Mouse (Mus musculus): ENCODE data around the gene Prmt2. TPM values are rescaled to one million over a fixed set of nuclear protein-coding genes. Genes with fewer than 3 reads are reported as not detected.

The Prmt2 gene
- polyA plus RNA-seq, 1 experiment from 2014 or later = 279 TPM

DNA sequence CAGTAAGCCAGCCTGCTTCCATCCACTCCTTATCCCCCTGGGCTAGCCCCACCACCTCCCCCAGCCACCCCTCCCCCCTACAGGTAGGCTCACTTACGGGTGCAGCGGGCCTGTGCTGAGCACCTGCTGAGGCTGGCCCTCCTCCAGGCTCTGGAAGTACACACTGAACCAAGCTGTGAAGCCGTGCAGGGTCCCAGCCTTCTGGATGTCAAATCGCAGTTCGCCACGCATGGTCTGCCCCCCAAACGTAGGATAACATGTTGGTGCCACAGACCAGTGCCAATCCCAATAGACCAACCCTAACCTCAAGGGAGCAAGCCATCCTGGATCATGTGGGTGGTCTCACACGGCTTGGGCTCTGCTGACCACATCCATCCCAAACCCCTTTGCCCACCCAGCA is 28.4 kb downstream of the Prmt2 start:
- H3K36me3 ChIP-seq (ENCODE audit: control insufficient read depth, insufficient read depth, low read length) = peaks cover 78% of the 10 kb centered on the region

GRCm38 (mm10) chr10:76207262-76207796 is 30.3 kb downstream of the Prmt2 start:
- Histone ChIP-seq H3K4me1 (ENCODE audit: control insufficient read depth, insufficient read depth, low read length) (no peaks in the 10 kb centered on the region), H3K4me2 (ENCODE audit: low read length) (no peak overlapping the region), H3K27me3 (replicated peaks; ENCODE audit: control insufficient read depth, insufficient read depth, low read length) (no peaks in the 10 kb centered on the region), H3K4me3 (ENCODE audit: low read depth, low read length) (no peak overlapping the region), H3K27ac (ENCODE audit: low read depth, low read length) (no peak overlapping the region), H3K36me3 (ENCODE audit: control insufficient read depth, insufficient read depth, low read length) (peaks cover 61% of the 10 kb centered on the region), H3K9ac (ENCODE audit: low read length) (no peak overlapping the region), H3K9me3 (replicated peaks; ENCODE audit: control insufficient read depth, low read length) (no peaks in the 10 kb centered on the region)
- DNase-seq (ENCODE audit: low spot score) (no peak), ATAC-seq (no peak)
- 94% methylated on average over 13 of the region's 13 CpGs for WGBS

More for the DNA sequence above, 28.4 kb downstream of the Prmt2 start:
- no peaks in the 10 kb centered on the region for H3K27me3 ChIP-seq (replicated peaks; ENCODE audit: control insufficient read depth, insufficient read depth, low read length)
- WGBS = 90% methylated on average over 8 of the region's 8 CpGs
- H3K4me1 ChIP-seq (ENCODE audit: control insufficient read depth, insufficient read depth, low read length) = no peaks in the 10 kb centered on the region
- no peak overlapping the region for H3K9ac ChIP-seq (ENCODE audit: low read length)
- H3K4me2 ChIP-seq (ENCODE audit: low read length) = no peak overlapping the region
- DNase-seq (ENCODE audit: low spot score) = no peak
- no peak overlapping the region for H3K4me3 ChIP-seq (ENCODE audit: low read depth, low read length)
- no peaks in the 10 kb centered on the region for H3K9me3 ChIP-seq (replicated peaks; ENCODE audit: control insufficient read depth, low read length)
- no peak overlapping the region for H3K27ac ChIP-seq (ENCODE audit: low read depth, low read length)
- ATAC-seq = no peak

GRCm38 (mm10) chr10:76203798-76204283 is 33.8 kb downstream of the Prmt2 start:
- ATAC-seq = peak; percentile 54
- peaks cover 31% of the 10 kb centered on the region for H3K36me3 ChIP-seq (ENCODE audit: control insufficient read depth, insufficient read depth, low read length)
- H3K4me3 ChIP-seq (ENCODE audit: low read depth, low read length) = peak overlapping the region; percentile 24
- no peaks in the 10 kb centered on the region for H3K9me3 ChIP-seq (replicated peaks; ENCODE audit: control insufficient read depth, low read length)
- WGBS = 26% methylated on average over 14 of the region's 18 CpGs
- DNase-seq (ENCODE audit: low spot score) = peak; percentile 55
- H3K27me3 ChIP-seq (replicated peaks; ENCODE audit: control insufficient read depth, insufficient read depth, low read length) = no peaks in the 10 kb centered on the region
- H3K27ac ChIP-seq (ENCODE audit: low read depth, low read length) = no peak overlapping the region
- H3K9ac ChIP-seq (ENCODE audit: low read length) = peak overlapping the region; percentile 44
- peak overlapping the region; percentile 43 for H3K4me2 ChIP-seq (ENCODE audit: low read length)
- H3K4me1 ChIP-seq (ENCODE audit: control insufficient read depth, insufficient read depth, low read length) = no peaks in the 10 kb centered on the region

DNA sequence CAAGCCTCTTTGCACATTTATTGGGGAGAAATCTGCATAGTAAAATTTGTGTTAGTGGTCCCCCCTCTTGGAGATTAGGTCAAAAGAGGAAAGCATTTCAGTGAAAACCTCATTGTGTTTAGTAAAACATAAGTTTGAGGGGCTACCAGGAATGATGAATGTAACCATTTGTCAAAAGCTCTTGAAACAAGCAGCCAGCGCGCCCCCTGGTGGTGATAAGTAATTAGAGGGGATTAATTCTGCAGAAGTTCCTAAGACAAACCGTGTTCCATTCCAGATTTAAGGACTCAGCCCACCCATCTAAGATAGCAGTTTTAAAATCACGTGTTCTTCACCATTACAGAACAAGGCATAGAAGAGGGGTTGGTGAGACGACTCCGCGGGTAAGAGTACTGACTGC is 35.7 kb downstream of the Prmt2 start:
- Histone ChIP-seq H3K9me3 (replicated peaks; ENCODE audit: control insufficient read depth, low read length) (no peaks in the 10 kb centered on the region), H3K27me3 (replicated peaks; ENCODE audit: control insufficient read depth, insufficient read depth, low read length) (no peaks in the 10 kb centered on the region), H3K4me1 (ENCODE audit: control insufficient read depth, insufficient read depth, low read length) (no peaks in the 10 kb centered on the region), H3K9ac (ENCODE audit: low read length) (no peak overlapping the region), H3K27ac (ENCODE audit: low read depth, low read length) (no peak overlapping the region), H3K4me3 (ENCODE audit: low read depth, low read length) (no peak overlapping the region), H3K36me3 (ENCODE audit: control insufficient read depth, insufficient read depth, low read length) (peaks cover 12% of the 10 kb centered on the region), H3K4me2 (ENCODE audit: low read length) (no peak overlapping the region)
- 20% methylated on average over 7 of the region's 7 CpGs for WGBS
- ATAC-seq = no peak
- peak; percentile 85 for DNase-seq (ENCODE audit: low spot score)

DNA sequence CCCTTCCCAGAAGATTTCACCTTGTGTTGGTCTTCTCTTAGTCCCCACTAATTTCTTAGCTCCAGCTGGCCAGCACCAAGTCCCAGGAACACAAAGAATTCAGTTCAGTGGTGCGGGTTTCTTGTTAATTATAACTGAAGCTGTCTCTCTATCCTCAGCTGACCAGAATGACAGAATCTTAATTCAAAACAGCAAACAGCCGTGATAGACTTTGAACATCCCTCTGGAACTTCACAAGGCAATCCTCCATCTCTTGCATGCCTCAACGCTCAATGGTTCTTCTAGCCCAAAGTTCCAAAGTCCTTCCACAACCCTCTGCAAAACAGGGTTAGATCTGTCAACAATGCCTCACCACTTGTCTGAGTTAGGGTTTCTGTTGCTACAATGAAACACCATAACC is 36.2 kb downstream of the Prmt2 start:
- H3K27me3 ChIP-seq (replicated peaks; ENCODE audit: control insufficient read depth, insufficient read depth, low read length) = no peaks in the 10 kb centered on the region
- peaks cover 7% of the 10 kb centered on the region for H3K36me3 ChIP-seq (ENCODE audit: control insufficient read depth, insufficient read depth, low read length)
- DNase-seq (ENCODE audit: low spot score) (no peak), ATAC-seq (no peak)
- no peak overlapping the region for H3K4me3 ChIP-seq (ENCODE audit: low read depth, low read length)
- no peak overlapping the region for H3K9ac ChIP-seq (ENCODE audit: low read length)
- no peak overlapping the region for H3K27ac ChIP-seq (ENCODE audit: low read depth, low read length)
- H3K4me1 ChIP-seq (ENCODE audit: control insufficient read depth, insufficient read depth, low read length) = no peaks in the 10 kb centered on the region
- no peaks in the 10 kb centered on the region for H3K9me3 ChIP-seq (replicated peaks; ENCODE audit: control insufficient read depth, low read length)
- no peak overlapping the region for H3K4me2 ChIP-seq (ENCODE audit: low read length)
- WGBS = 93% methylated on average over 3 of the region's 3 CpGs

- WGBS = 96% methylated on average over 1 of the region's 1 CpGs
- Histone ChIP-seq H3K9me3 (replicated peaks; ENCODE audit: control insufficient read depth, low read length) (no peaks in the 10 kb centered on the region), H3K36me3 (ENCODE audit: control insufficient read depth, insufficient read depth, low read length) (no peaks in the 10 kb centered on the region)
These were observed 49.7 kb downstream of the Prmt2 start for GRCm38 (mm10) chr10:76188010-76188409.

DNA sequence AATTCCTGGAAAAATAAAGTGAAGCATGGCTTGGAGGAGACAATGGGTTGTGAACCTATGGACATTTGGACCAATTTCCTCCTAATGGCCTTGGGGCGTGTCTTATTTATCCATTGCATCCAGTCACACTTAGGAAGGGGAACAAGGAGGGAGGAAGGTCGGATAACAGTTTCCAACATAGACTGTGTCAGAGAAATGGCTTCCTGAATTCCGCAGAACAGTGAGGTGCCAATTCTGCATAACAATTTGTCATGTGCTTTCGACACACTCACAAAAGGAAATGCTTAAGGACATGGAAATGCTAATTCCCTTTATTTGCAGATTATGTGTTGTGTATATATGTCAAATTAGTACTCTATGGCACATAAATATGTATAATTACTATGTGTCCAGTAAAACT is 52.4 kb downstream of the Prmt2 start:
- H3K4me3 ChIP-seq (ENCODE audit: low read depth, low read length) = no peak overlapping the region
- no peak overlapping the region for H3K4me2 ChIP-seq (ENCODE audit: low read length)
- no peaks in the 10 kb centered on the region for H3K9me3 ChIP-seq (replicated peaks; ENCODE audit: control insufficient read depth, low read length)
- no peaks in the 10 kb centered on the region for H3K4me1 ChIP-seq (ENCODE audit: control insufficient read depth, insufficient read depth, low read length)
- no peak overlapping the region for H3K9ac ChIP-seq (ENCODE audit: low read length)
- WGBS = 82% methylated on average over 4 of the region's 4 CpGs
- DNase-seq (ENCODE audit: low spot score) (no peak), ATAC-seq (no peak)
- H3K36me3 ChIP-seq (ENCODE audit: control insufficient read depth, insufficient read depth, low read length) = no peaks in the 10 kb centered on the region
- H3K27ac ChIP-seq (ENCODE audit: low read depth, low read length) = no peak overlapping the region
- H3K27me3 ChIP-seq (replicated peaks; ENCODE audit: control insufficient read depth, insufficient read depth, low read length) = no peaks in the 10 kb centered on the region

More at GRCm38 (mm10) chr10:76188010-76188409, 49.7 kb downstream of the Prmt2 start:
- no peaks in the 10 kb centered on the region for H3K4me1 ChIP-seq (ENCODE audit: control insufficient read depth, insufficient read depth, low read length)
- no peaks in the 10 kb centered on the region for H3K27me3 ChIP-seq (replicated peaks; ENCODE audit: control insufficient read depth, insufficient read depth, low read length)
- no peak overlapping the region for H3K4me3 ChIP-seq (ENCODE audit: low read depth, low read length)
- no peak overlapping the region for H3K9ac ChIP-seq (ENCODE audit: low read length)
- DNase-seq (ENCODE audit: low spot score) = no peak
- no peak overlapping the region for H3K4me2 ChIP-seq (ENCODE audit: low read length)
- no peak for ATAC-seq
- no peak overlapping the region for H3K27ac ChIP-seq (ENCODE audit: low read depth, low read length)

DNA sequence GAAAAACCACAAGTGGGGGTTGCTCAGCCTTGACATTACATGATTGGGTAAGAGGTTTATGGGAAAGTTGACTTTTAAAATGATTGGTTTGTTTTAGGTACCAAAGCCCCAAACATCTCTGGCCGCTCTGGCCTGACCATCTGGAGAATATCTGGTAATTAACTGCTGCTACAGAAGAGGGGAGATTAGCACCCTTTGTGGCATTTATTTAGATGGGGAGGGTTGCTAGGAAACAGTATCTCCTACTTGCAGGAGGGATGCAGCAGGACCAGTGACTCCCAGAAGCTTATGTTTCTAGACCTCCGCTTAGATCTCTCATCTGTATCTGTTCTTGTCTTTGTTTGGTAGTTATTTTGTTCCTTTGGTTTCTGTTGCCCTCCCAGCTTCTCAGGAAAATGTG is 62.8 kb downstream of the Prmt2 start:
- H3K27me3 ChIP-seq (replicated peaks; ENCODE audit: control insufficient read depth, insufficient read depth, low read length) = no peaks in the 10 kb centered on the region
- WGBS = 21% methylated on average over 2 of the region's 2 CpGs
- no peaks in the 10 kb centered on the region for H3K9me3 ChIP-seq (replicated peaks; ENCODE audit: control insufficient read depth, low read length)
- H3K9ac ChIP-seq (ENCODE audit: low read length) = no peak overlapping the region
- no peaks in the 10 kb centered on the region for H3K36me3 ChIP-seq (ENCODE audit: control insufficient read depth, insufficient read depth, low read length)
- H3K4me3 ChIP-seq (ENCODE audit: low read depth, low read length) = no peak overlapping the region
- ATAC-seq (no peak), DNase-seq (ENCODE audit: low spot score) (peak; percentile 41)
- no peak overlapping the region for H3K4me2 ChIP-seq (ENCODE audit: low read length)
- H3K27ac ChIP-seq (ENCODE audit: low read depth, low read length) = no peak overlapping the region
- no peaks in the 10 kb centered on the region for H3K4me1 ChIP-seq (ENCODE audit: control insufficient read depth, insufficient read depth, low read length)

GRCm38 (mm10) chr10:76158009-76158408 is 79.7 kb downstream of the Prmt2 start:
- Histone ChIP-seq H3K4me2 (ENCODE audit: low read length) (no peak overlapping the region), H3K27ac (ENCODE audit: low read depth, low read length) (no peak overlapping the region), H3K36me3 (ENCODE audit: control insufficient read depth, insufficient read depth, low read length) (no peaks in the 10 kb centered on the region), H3K9ac (ENCODE audit: low read length) (no peak overlapping the region), H3K27me3 (replicated peaks; ENCODE audit: control insufficient read depth, insufficient read depth, low read length) (no peaks in the 10 kb centered on the region), H3K4me1 (ENCODE audit: control insufficient read depth, insufficient read depth, low read length) (no peaks in the 10 kb centered on the region), H3K4me3 (ENCODE audit: low read depth, low read length) (no peak overlapping the region), H3K9me3 (replicated peaks; ENCODE audit: control insufficient read depth, low read length) (no peaks in the 10 kb centered on the region)
- WGBS = 73% methylated on average over 1 of the region's 1 CpGs
- ATAC-seq (no peak), DNase-seq (ENCODE audit: low spot score) (no peak)

All from forebrain, embryonic 14.5 days (tissue).